Mouse (Mus musculus): Measurements from ENCODE around the gene Gm10912. TPM values are rescaled to one million over a fixed set of nuclear protein-coding genes. Genes with fewer than 3 reads are reported as not detected.
"Not testable (repeated sequence)": the region's sequence is repeated elsewhere in the genome, so short reads cannot be mapped to it uniquely, and the experiment has no call there.

Gm10912 gene
- polyA plus RNA-seq, 1 experiment from 2014 or later: not detected

DNA sequence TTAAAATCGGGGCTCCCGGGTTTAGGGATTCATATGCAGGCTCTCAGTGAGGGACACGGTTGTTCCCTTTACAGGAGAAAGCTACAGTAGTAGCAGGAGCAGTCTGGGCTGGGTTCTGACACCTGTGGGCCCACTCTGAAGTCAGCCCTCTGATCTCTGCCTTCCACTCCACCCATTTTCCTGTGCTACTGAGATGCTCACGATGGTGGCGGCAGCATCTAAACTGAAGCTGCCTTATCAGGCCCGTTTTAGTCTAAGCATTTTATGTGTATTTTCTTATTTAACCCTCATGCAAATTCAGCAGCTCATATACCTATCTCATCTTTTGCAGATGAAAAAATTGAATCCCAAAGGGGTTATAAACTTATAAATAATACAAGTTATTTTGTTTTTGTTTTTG lies 39.2 kb downstream of the Gm10912 start:
- 87% methylated on average over 6 of the region's 6 CpGs for WGBS
- H3K36me3 ChIP-seq: no peaks in the 10 kb centered on the region

GRCm38 (mm10) chr2:104109021-104109420 lies 43.4 kb downstream of the Gm10912 start:
- not testable (repeated sequence) for H3K27ac ChIP-seq (replicated peaks)

More for the DNA sequence above, 39.2 kb downstream of the Gm10912 start:
- no peaks in the 10 kb centered on the region for H3K4me1 ChIP-seq (replicated peaks)
- no peak for ATAC-seq (ENCODE audit: low read depth)
- no peak overlapping the region for H3K4me2 ChIP-seq
- H3K27ac ChIP-seq (replicated peaks): no peak overlapping the region
- H3K4me3 ChIP-seq: no peak overlapping the region
- no peaks in the 10 kb centered on the region for H3K9me3 ChIP-seq
- H3K27me3 ChIP-seq: no peaks in the 10 kb centered on the region
- H3K9ac ChIP-seq: no peak overlapping the region

DNA sequence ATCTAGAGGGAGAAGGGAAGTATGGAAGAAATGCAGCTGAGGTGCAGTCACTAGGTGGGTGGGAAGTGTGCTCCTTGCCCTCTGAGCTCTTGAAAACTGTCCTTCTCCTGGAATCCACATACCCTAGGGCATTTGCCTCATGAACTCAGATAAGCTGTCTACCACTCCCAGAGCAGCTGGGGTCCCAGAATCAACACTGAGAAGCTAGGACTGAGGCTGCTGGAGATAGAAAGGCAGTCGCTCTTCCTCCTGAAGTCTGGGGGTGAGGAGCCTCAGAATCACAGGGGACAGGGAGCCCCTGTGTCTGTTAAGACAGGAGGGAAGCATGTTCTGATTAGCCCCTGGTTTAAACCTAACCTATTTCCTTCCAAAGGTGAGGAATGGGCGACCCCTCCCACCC lies 43.9 kb downstream of the Gm10912 start:
- WGBS: 81% methylated on average over 2 of the region's 2 CpGs
- H3K36me3 ChIP-seq: no peaks in the 10 kb centered on the region
- H3K4me2 ChIP-seq: no peak overlapping the region
- no peaks in the 10 kb centered on the region for H3K9me3 ChIP-seq
- no peak overlapping the region for H3K9ac ChIP-seq
- no peak overlapping the region for H3K27ac ChIP-seq (replicated peaks)
- H3K4me1 ChIP-seq (replicated peaks): no peaks in the 10 kb centered on the region
- H3K4me3 ChIP-seq: no peak overlapping the region
- ATAC-seq (ENCODE audit: low read depth): no peak
- no peaks in the 10 kb centered on the region for H3K27me3 ChIP-seq

More at GRCm38 (mm10) chr2:104109021-104109420, 43.4 kb downstream of the Gm10912 start:
- H3K9ac ChIP-seq; H3K27me3 ChIP-seq; H3K9me3 ChIP-seq; H3K36me3 ChIP-seq; H3K4me1 ChIP-seq (replicated peaks); ATAC-seq (ENCODE audit: low read depth); H3K4me3 ChIP-seq; H3K4me2 ChIP-seq: not testable (repeated sequence)
- 93% methylated on average over 2 of the region's 2 CpGs for WGBS

GRCm38 (mm10) chr2:104110031-104110430 lies 44.4 kb downstream of the Gm10912 start:
- WGBS: 86% methylated on average over 4 of the region's 4 CpGs
- no peak overlapping the region for H3K9ac ChIP-seq
- no peaks in the 10 kb centered on the region for H3K4me1 ChIP-seq (replicated peaks)
- H3K4me2 ChIP-seq: no peak overlapping the region
- H3K4me3 ChIP-seq: no peak overlapping the region
- H3K36me3 ChIP-seq: no peaks in the 10 kb centered on the region
- H3K9me3 ChIP-seq: no peaks in the 10 kb centered on the region
- no peak overlapping the region for H3K27ac ChIP-seq (replicated peaks)
- no peaks in the 10 kb centered on the region for H3K27me3 ChIP-seq
- ATAC-seq (ENCODE audit: low read depth): no peak

GRCm38 (mm10) chr2:104111170-104111797 lies 45.7 kb downstream of the Gm10912 start:
- not testable (repeated sequence) for H3K36me3 ChIP-seq; H3K4me2 ChIP-seq; ATAC-seq (ENCODE audit: low read depth); H3K4me1 ChIP-seq (replicated peaks); H3K9ac ChIP-seq; H3K27me3 ChIP-seq; H3K9me3 ChIP-seq; H3K27ac ChIP-seq (replicated peaks); H3K4me3 ChIP-seq
- WGBS: no CpG with 5 or more reads among the region's 1 CpGs

- not testable (repeated sequence) for H3K36me3 ChIP-seq
Observed at GRCm38 (mm10) chr2:104113563-104113962, 47.9 kb downstream of the Gm10912 start.

DNA sequence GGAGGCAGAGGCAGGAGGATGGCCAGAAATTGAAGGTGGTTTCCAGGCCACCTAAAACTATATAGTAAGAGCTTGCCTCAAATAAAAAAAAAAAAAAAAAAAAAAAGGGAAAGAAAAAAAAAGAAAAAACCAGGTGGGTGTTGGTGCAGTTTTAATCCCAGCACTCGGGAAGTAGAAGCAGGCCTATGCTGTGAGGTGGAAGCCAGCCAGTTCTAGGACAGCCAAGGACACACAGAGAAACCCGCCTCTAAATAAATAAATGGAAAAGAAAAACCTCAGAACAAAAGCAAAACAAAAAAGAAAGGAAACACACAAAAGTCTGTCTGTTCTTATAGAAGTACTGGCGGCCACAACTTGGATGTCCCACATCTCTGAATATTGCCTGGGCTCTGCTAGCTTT lies 49.3 kb downstream of the Gm10912 start:
- no peak for ATAC-seq (ENCODE audit: low read depth)
- no peak overlapping the region for H3K4me3 ChIP-seq
- peaks cover 10% of the 10 kb centered on the region; the same call in 1 of the 2 replicates for H3K4me1 ChIP-seq (replicated peaks)
- H3K9ac ChIP-seq: no peak overlapping the region
- H3K36me3 ChIP-seq: no peaks in the 10 kb centered on the region
- WGBS: 82% methylated on average over 3 of the region's 3 CpGs
- no peaks in the 10 kb centered on the region for H3K27me3 ChIP-seq
- no peak overlapping the region for H3K27ac ChIP-seq (replicated peaks)
- no peaks in the 10 kb centered on the region for H3K9me3 ChIP-seq
- H3K4me2 ChIP-seq: no peak overlapping the region

More at GRCm38 (mm10) chr2:104113563-104113962, 47.9 kb downstream of the Gm10912 start:
- ATAC-seq (ENCODE audit: low read depth); H3K9me3 ChIP-seq; H3K9ac ChIP-seq; H3K4me2 ChIP-seq; H3K4me1 ChIP-seq (replicated peaks); H3K27me3 ChIP-seq; H3K27ac ChIP-seq (replicated peaks); H3K4me3 ChIP-seq: not testable (repeated sequence)

Other genes starting within 250 kb of the Gm10912 start
- 58.0 and 59.2 TPM in 2 replicates for gene Lmo2, start 107.8 kb upstream of the Gm10912 start, polyA plus RNA-seq (2015; fragmentation: Nextera tagmentation; extraction: Ambion mirVana)
- gene Fbxo3, start 38.1 kb upstream of the Gm10912 start, polyA plus RNA-seq (2015; fragmentation: Nextera tagmentation; extraction: Ambion mirVana): 61.0 and 67.1 TPM in 2 replicates
- 1.1 and 2.4 TPM in 2 replicates for gene 4931422A03Rik, start 37.5 kb upstream of the Gm10912 start, polyA plus RNA-seq (2015; fragmentation: Nextera tagmentation; extraction: Ambion mirVana)
- gene Gm10799, start 2.7 kb downstream of the Gm10912 start, polyA plus RNA-seq (2015; fragmentation: Nextera tagmentation; extraction: Ambion mirVana): not detected in 2 replicates
- gene Cd59b, start 4.0 kb downstream of the Gm10912 start, polyA plus RNA-seq (2015; fragmentation: Nextera tagmentation; extraction: Ambion mirVana): 2.4 and 3.2 TPM in 2 replicates
- 15.8 and 25.4 TPM in 2 replicates for gene Cd59a, start 30.0 kb downstream of the Gm10912 start, polyA plus RNA-seq (2015; fragmentation: Nextera tagmentation; extraction: Ambion mirVana)
- gene A930018P22Rik, start 56.9 kb downstream of the Gm10912 start, polyA plus RNA-seq (2015; fragmentation: Nextera tagmentation; extraction: Ambion mirVana): 0.24 TPM in 1 of 2 replicates, not detected in the other

All from neural tube, embryonic 13.5 days (tissue).